Mouse (Mus musculus): ENCODE measurements around the gene Slc30a2.
"Not testable (repeated sequence)": the region's sequence is repeated elsewhere in the genome, so short reads cannot be mapped to it uniquely, and the experiment has no call there.

Gene Slc30a2

GRCm38 (mm10) chr4:134361215-134361614 is 18.2 kb downstream of the Slc30a2 start:
- peak; percentile 44 to 62 for DNase-seq

DNA sequence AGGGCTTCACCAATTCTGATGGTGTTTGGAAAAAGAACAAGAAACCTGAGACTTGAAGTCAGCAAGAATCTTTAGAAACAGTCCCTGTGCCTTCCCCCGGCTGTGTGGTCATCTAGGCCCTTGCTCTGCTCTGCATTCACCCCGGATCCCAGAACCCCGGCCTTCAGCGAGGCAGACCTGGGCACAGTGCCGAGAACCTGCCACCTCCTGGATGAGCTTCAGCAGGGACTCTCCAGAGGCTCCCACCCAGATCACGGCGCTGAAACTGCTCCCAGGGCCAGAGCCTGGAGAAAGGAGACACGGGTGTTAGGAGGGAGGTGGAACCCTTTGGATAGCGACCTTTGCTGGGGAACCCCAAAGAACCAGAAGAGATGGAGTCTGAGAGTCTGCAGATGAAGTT is 19.1 kb downstream of the Slc30a2 start:
- no peak for DNase-seq

- DNase-seq, result peak; percentile 87 to 90
These were observed 19.6 kb downstream of the Slc30a2 start for GRCm38 (mm10) chr4:134362586-134362985.

- no peak for DNase-seq
These were observed 22.3 kb downstream of the Slc30a2 start for GRCm38 (mm10) chr4:134365280-134365679.

GRCm38 (mm10) chr4:134370649-134371221 is 27.8 kb downstream of the Slc30a2 start:
- peak; percentile 32 to 48 for DNase-seq

DNA sequence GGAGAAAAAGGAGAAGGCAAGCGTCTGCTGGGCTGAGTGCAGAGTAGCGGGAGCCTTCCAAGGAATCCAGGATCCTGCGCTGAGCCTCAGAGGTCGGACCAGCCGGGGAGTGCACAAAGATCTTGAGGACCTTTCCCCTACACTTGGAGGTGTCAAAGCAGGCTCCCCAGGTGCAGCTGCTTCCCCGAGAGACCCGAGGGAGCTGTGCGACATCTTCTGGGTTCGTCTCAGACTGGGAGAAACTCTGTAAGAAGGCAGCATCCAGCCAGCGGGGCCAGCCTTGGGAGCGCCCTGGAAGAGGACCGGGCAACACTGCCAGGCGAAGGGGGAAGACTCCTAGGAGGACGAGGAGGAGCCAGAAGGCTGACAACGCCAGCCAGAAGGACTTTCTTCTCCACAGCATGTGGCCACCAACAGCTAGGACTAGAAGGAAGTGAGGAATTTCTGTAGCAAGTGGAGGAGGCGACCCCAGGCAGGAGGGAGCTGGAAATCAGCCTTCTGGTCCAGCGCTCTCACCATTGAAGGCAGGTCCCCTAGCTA is 28.4 kb downstream of the Slc30a2 start:
- DNase-seq, result peak in 1 of 2 experiments; percentile 23

- peak; percentile 76 to 79 for DNase-seq
These were observed 29.3 kb downstream of the Slc30a2 start for GRCm38 (mm10) chr4:134372294-134372747.

- no peak for DNase-seq
These were observed 30.3 kb downstream of the Slc30a2 start for GRCm38 (mm10) chr4:134373295-134373694.

- no peak for DNase-seq
These were observed 31.3 kb downstream of the Slc30a2 start for GRCm38 (mm10) chr4:134374306-134374705.

GRCm38 (mm10) chr4:134378089-134378615 is 35.2 kb downstream of the Slc30a2 start:
- DNase-seq, result no peak

DNA sequence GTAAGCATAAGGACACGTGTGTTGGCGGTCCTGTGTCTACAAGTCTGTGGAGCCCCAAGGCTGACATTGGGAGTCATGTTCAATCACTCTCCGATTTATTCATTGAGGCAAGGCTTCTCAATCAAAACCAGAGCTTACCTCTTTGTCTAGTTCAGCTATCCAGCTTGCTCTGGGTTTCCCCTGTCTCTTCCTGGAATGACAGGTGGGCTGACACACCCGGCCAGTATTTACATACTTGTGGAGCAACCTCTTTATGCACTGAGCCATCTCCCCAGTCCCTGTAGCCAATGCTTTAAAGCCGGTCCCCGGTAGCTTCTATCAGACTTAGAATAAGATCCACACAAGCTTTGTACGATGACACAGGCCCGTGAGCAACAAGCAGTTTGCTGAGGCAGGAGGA is 36.5 kb downstream of the Slc30a2 start:
- DNase-seq, result no peak

GRCm38 (mm10) chr4:134383750-134384149 is 40.8 kb downstream of the Slc30a2 start, which contains the start of gene Extl1:
Gene Extl1, minus strand, starts transcription at chr4:134383850.
- not testable (repeated sequence) for DNase-seq

DNA sequence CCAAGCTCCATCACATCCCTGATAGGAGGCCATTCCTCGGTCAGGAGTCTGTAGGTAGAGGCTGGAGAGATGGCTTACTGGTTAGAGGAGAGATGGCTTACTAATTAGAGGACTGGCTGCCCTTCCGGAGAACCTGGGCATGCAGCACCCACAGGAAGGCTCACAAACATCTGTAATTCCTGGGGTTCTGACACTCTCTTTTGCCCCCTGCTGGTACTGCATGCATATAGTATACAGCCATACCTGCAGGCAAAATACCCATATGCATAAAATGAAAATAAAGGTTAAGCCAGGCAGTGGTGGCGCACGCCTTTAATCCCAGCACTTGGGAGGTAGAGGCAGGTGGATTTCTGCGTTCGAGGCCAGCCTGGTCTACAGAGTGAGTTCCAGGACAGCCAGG is 44.3 kb downstream of the Slc30a2 start:
- DNase-seq, result peak; percentile 37 to 45

- peak; percentile 84 to 85 for DNase-seq
These were observed 45.4 kb downstream of the Slc30a2 start for GRCm38 (mm10) chr4:134388397-134388796.

DNA sequence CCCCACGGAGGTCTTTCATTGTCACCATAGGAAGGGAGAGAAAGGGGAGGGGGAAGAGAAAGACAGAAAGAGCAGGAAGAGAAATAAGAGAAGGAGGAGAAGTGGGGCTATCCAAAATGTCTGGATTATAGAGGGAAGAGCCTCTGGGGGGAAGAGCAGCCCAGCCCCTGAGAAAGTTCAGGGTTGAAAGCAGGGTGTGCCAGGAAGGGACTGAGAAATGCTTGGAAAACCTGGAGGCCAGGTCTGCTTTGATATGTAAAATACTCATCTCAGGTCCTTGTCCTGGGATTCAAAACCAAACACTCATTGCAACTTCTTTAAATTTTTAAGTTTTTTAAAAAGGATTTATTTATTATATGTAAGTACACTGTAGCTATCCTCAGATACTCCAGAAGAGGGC is 48.7 kb downstream of the Slc30a2 start:
- DNase-seq, result no peak

GRCm38 (mm10) chr4:134392595-134392994 is 49.6 kb downstream of the Slc30a2 start:
- no peak for DNase-seq

DNA sequence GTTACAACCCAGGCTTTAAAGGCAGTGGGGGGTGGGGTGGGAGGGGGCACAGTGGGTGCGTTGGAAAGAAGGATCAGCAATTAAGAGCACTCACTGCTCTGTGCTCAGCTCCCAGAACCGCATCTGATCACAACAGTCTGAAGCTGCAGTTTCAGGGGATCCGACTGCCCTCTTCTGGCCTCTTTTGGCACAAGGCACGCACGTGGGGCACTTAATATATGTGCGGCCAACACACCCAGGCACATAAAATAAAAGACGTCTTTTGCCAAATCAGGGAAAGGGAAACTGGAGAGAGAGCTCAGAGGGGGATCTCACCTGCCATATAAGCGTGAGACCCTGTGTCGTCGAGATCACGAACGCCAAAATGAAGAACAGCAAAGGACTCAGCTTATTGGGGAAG is 50.0 kb downstream of the Slc30a2 start:
- no peak for DNase-seq

- no peak for DNase-seq
These were observed 52.2 kb downstream of the Slc30a2 start for GRCm38 (mm10) chr4:134395142-134395541.

DNA sequence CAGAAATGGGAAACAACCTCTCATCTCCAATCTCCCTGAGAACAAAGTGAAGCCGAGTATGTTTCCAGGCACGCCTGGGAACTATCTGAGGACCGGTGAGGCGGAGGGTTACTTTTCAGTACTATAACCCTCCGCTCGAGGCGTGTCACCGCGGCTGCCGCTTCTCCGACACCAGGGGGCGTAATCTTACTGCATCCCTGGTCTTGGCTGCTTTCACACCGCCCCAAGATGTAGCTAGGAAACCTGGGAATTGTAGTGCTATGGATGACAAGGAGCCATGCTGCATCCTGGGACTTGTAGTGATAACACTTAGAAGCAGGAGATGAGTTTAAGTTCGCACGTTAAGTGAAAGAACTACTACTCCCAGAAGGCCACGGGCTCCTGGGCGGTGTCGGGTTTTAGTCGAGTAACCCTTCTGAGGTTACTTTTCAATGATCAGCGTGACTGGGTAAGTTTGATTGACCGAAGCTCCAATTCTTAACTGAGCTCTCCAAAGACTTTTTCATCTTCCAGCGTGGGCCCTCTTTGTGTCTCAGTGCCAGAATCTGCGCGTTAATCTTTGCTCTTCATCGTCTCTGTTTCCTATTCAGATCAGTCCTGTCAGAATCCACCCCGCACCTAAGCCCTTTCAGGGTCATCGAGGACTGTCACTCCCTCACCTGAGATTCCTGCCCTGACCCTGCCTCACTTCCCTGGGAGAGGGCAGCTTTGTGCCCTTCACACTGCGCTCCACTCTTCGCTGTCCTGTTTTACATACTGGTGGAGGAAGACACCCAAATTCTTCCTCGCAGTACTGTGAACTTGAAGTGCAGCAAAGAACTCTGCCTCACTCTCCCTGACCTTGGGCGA is 53.2 kb downstream of the Slc30a2 start, which contains the start of gene Pafah2:
Gene Pafah2, plus strand, starts transcription at position 344 of the 849 bp plus-strand sequence.
- DNase-seq, result peak; percentile 91 to 93

DNA sequence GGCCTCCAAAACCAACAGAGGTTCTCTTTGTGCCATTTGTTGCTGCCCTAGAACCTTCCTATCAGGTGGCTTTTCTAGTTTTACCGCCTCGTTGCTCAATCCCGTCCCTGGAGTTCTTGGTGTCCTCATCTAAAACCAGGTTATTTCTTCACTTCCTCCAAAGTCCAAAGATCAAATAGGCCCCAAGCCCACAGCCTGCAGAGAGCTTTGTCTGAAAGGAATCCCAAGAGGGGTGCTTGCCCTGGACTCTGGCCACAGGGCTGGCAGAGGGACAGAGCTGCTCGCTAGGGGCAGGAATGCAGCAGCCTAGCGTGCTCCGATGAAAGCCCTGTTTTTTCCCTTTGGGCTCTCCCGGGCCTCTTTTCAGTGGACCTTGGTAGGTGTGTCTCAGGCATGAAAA is 54.1 kb downstream of the Slc30a2 start:
- no peak for DNase-seq

- no peak for DNase-seq
These were observed 54.8 kb downstream of the Slc30a2 start for GRCm38 (mm10) chr4:134397732-134398131.

GRCm38 (mm10) chr4:134400206-134400605 is 57.2 kb downstream of the Slc30a2 start:
- DNase-seq, result no peak

GRCm38 (mm10) chr4:134401181-134401661 is 58.2 kb downstream of the Slc30a2 start:
- peak; percentile 37 to 41 for DNase-seq

Measured in B cell, adult 2 months (primary cell).